Mouse (Mus musculus) forebrain, postnatal 0 days (tissue): ENCODE measurements at regions not wholly inside any gene's neighbourhood (a gene's known extent, or its start where the extent isn't known, plus 50 kb on each side); places are given as distances from the start of the nearest gene placed in this dataset.

Source experiments
- ATAC-seq: fragments of 200-750 bp; cut with Nextera tagmentation; 2 replicates; pipeline ENCODE4 v1.8.0; 2017; ENCODE audit warnings: mild to moderate bottlenecking, moderate library complexity
- DNase-seq: peaks from one replicate; pipeline ENCODE4 v3.0.0-alpha.2; 2015
- H3K27ac ChIP-seq: fragments of 300-500 bp; sonication (generic); 2 replicates; pipeline ENCODE4 v1.5.1; 2014; ENCODE audit warnings: low read depth, mild to moderate bottlenecking, antibody characterized with exemption, low read length, moderate library complexity, mixed read lengths
- H3K27me3 ChIP-seq: fragments of 300-500 bp; sonication (generic); 2 replicates; pipeline ENCODE4 v1.6.1; 2014; ENCODE audit warnings: mild to moderate bottlenecking, low read length, mixed read lengths; ENCODE audit not compliant: insufficient read depth
- H3K36me3 ChIP-seq: fragments of 300-500 bp; sonication (generic); 2 replicates; pipeline ENCODE4 v1.6.1; 2014; ENCODE audit warnings: mild to moderate bottlenecking, moderate library complexity; ENCODE audit not compliant: insufficient read depth
- H3K4me1 ChIP-seq: fragments of 300-500 bp; sonication (generic); 2 replicates; pipeline ENCODE4 v1.6.1; 2014; ENCODE audit warnings: antibody characterized with exemption; ENCODE audit not compliant: insufficient read depth
- H3K4me2 ChIP-seq: fragments of 300-500 bp; sonication (generic); 2 replicates; pipeline ENCODE4 v1.6.1; 2014; ENCODE audit warnings: low read depth, mild to moderate bottlenecking, moderate library complexity
- H3K4me3 ChIP-seq: fragments of 300-500 bp; sonication (generic); 2 replicates; pipeline ENCODE4 v1.5.1; 2014; ENCODE audit warnings: low read depth, low read length, mixed read lengths
- H3K9ac ChIP-seq: fragments of 300-500 bp; sonication (generic); 2 replicates; pipeline ENCODE4 v1.6.1; 2014; ENCODE audit warnings: mild to moderate bottlenecking
- H3K9me3 ChIP-seq: fragments of 300-500 bp; sonication (generic); 2 replicates; pipeline ENCODE4 v1.6.1; 2016; ENCODE audit warnings: low read length
- CTCF ChIP-seq: sonication (generic); IDR thresholded peaks from 2 replicates; pipeline ENCODE4 v1.5.1; 2016; ENCODE audit warnings: antibody characterized with exemption, control low read depth, low read depth
- WGBS: fragments of 180-500 bp; shearing (Covaris S2); extraction: QIAGEN DNeasy Blood & Tissue Kit; methylation state at CpG from one replicate; pipeline ENCODE4 v1.1.7; 2014; 5-methylcytosine and 5-hydroxymethylcytosine counted together

GRCm38 (mm10) chr4:64812812-64813211, 311.2 kb upstream of the Pappa start:
- WGBS = 75% methylated on average over 4 of the region's 4 CpGs
- H3K4me1 ChIP-seq = no peaks in the 10 kb centered on the region
- TF ChIP-seq CTCF = no peak
- DNase-seq (no peak), ATAC-seq (no peak)
- no peak overlapping the region for H3K27ac ChIP-seq
- no peak overlapping the region for H3K4me2 ChIP-seq
- no peaks in the 10 kb centered on the region for H3K36me3 ChIP-seq
- no peak overlapping the region for H3K9ac ChIP-seq
- no peaks in the 10 kb centered on the region for H3K27me3 ChIP-seq
- H3K9me3 ChIP-seq = no peaks in the 10 kb centered on the region
- no peak overlapping the region for H3K4me3 ChIP-seq

- H3K9me3 ChIP-seq = no peaks in the 10 kb centered on the region
- H3K4me2 ChIP-seq = no peak overlapping the region
- H3K36me3 ChIP-seq = no peaks in the 10 kb centered on the region
- DNase-seq (no peak), ATAC-seq (no peak)
- TF ChIP-seq CTCF = peak; percentile 55
- H3K27me3 ChIP-seq = no peaks in the 10 kb centered on the region
- no peaks in the 10 kb centered on the region for H3K4me1 ChIP-seq
- H3K9ac ChIP-seq = no peak overlapping the region
- no peak overlapping the region for H3K27ac ChIP-seq
- WGBS = 47% methylated on average over 2 of the region's 2 CpGs
- no peak overlapping the region for H3K4me3 ChIP-seq
These were observed 291.1 kb upstream of the Pappa start for GRCm38 (mm10) chr4:64832882-64833281.

- no peak for TF ChIP-seq CTCF
- Histone ChIP-seq H3K27ac (no peak overlapping the region), H3K9ac (no peak overlapping the region), H3K36me3 (no peaks in the 10 kb centered on the region), H3K4me3 (no peak overlapping the region), H3K9me3 (no peaks in the 10 kb centered on the region), H3K4me2 (no peak overlapping the region), H3K27me3 (no peaks in the 10 kb centered on the region), H3K4me1 (no peaks in the 10 kb centered on the region)
- WGBS = 74% methylated on average over 2 of the region's 2 CpGs
- DNase-seq (no peak), ATAC-seq (no peak)
These were observed 249.5 kb upstream of the Pappa start for GRCm38 (mm10) chr4:64874521-64874920.

GRCm38 (mm10) chr4:64876924-64877323, 247.1 kb upstream of the Pappa start:
- H3K27me3 ChIP-seq = no peaks in the 10 kb centered on the region
- no peaks in the 10 kb centered on the region for H3K36me3 ChIP-seq
- no peak overlapping the region for H3K4me2 ChIP-seq
- 96% methylated on average over 1 of the region's 1 CpGs for WGBS
- TF ChIP-seq CTCF = no peak
- no peak overlapping the region for H3K4me3 ChIP-seq
- ATAC-seq (no peak), DNase-seq (no peak)
- no peak overlapping the region for H3K27ac ChIP-seq
- H3K9me3 ChIP-seq = no peaks in the 10 kb centered on the region
- H3K4me1 ChIP-seq = no peaks in the 10 kb centered on the region
- H3K9ac ChIP-seq = no peak overlapping the region

- no peak overlapping the region for H3K4me3 ChIP-seq
- DNase-seq (no peak), ATAC-seq (no peak)
- H3K9me3 ChIP-seq = no peaks in the 10 kb centered on the region
- no peak overlapping the region for H3K27ac ChIP-seq
- H3K27me3 ChIP-seq = no peaks in the 10 kb centered on the region
- H3K4me2 ChIP-seq = no peak overlapping the region
- H3K4me1 ChIP-seq = no peaks in the 10 kb centered on the region
- 64% methylated on average over 3 of the region's 3 CpGs for WGBS
- no peak for TF ChIP-seq CTCF
- H3K36me3 ChIP-seq = no peaks in the 10 kb centered on the region
- no peak overlapping the region for H3K9ac ChIP-seq
These were observed 226.0 kb upstream of the Pappa start for GRCm38 (mm10) chr4:64897935-64898334.

GRCm38 (mm10) chr4:64901091-64901845, 222.7 kb upstream of the Pappa start:
- Histone ChIP-seq H3K27me3 (no peaks in the 10 kb centered on the region), H3K27ac (no peak overlapping the region), H3K9me3 (no peaks in the 10 kb centered on the region), H3K36me3 (no peaks in the 10 kb centered on the region), H3K4me3 (no peak overlapping the region), H3K4me1 (no peaks in the 10 kb centered on the region), H3K4me2 (no peak overlapping the region), H3K9ac (no peak overlapping the region)
- 68% methylated on average over 5 of the region's 5 CpGs for WGBS
- DNase-seq (no peak), ATAC-seq (no peak)
- TF ChIP-seq CTCF = no peak

GRCm38 (mm10) chr4:64923751-64924150, 200.2 kb upstream of the Pappa start:
- H3K9ac ChIP-seq = no peak overlapping the region
- no peaks in the 10 kb centered on the region for H3K4me1 ChIP-seq
- H3K9me3 ChIP-seq = no peaks in the 10 kb centered on the region
- H3K36me3 ChIP-seq = no peaks in the 10 kb centered on the region
- ATAC-seq (no peak), DNase-seq (no peak)
- TF ChIP-seq CTCF = no peak
- H3K4me3 ChIP-seq = no peak overlapping the region
- H3K27me3 ChIP-seq = no peaks in the 10 kb centered on the region
- no peak overlapping the region for H3K4me2 ChIP-seq
- no peak overlapping the region for H3K27ac ChIP-seq

GRCm38 (mm10) chr4:64928553-64928952, 195.4 kb upstream of the Pappa start:
- H3K27ac ChIP-seq = no peak overlapping the region
- TF ChIP-seq CTCF = no peak
- no peak overlapping the region for H3K4me2 ChIP-seq
- no peaks in the 10 kb centered on the region for H3K4me1 ChIP-seq
- ATAC-seq (no peak), DNase-seq (no peak)
- H3K9ac ChIP-seq = no peak overlapping the region
- no peaks in the 10 kb centered on the region for H3K27me3 ChIP-seq
- no peaks in the 10 kb centered on the region for H3K36me3 ChIP-seq
- 66% methylated on average over 2 of the region's 2 CpGs for WGBS
- H3K9me3 ChIP-seq = no peaks in the 10 kb centered on the region
- no peak overlapping the region for H3K4me3 ChIP-seq
